Mouse (Mus musculus) retina, postnatal 7 days (tissue): ENCODE results near the gene Slc25a41.

ENCODE experiments used
- DNase-seq: peaks from one replicate; pipeline ENCODE4 v3.0.0-alpha.2; 2012; ENCODE audit warnings: low read depth, low spot score

Slc25a41 gene

GRCm38 (mm10) chr17:56990966-56991365 lies 50.5 kb downstream of the Slc25a41 start:
- no peak for DNase-seq

- DNase-seq = peak; percentile 90
These were observed 51.2 kb downstream of the Slc25a41 start, which contains the start of gene Clpp for GRCm38 (mm10) chr17:56990115-56990746. Clpp (plus strand) TSS chr17:56990305.

GRCm38 (mm10) chr17:56989467-56990114 lies 51.9 kb downstream of the Slc25a41 start:
- DNase-seq = peak; percentile 75

GRCm38 (mm10) chr17:56988921-56989430 lies 52.5 kb downstream of the Slc25a41 start:
- no peak for DNase-seq

- no peak for DNase-seq
These were observed 53.0 kb downstream of the Slc25a41 start for GRCm38 (mm10) chr17:56988441-56988840.

- no peak for DNase-seq
These were observed 55.2 kb downstream of the Slc25a41 start for GRCm38 (mm10) chr17:56986105-56986805.

GRCm38 (mm10) chr17:56985656-56986055 lies 55.8 kb downstream of the Slc25a41 start:
- no peak for DNase-seq

GRCm38 (mm10) chr17:56984886-56985285 lies 56.6 kb downstream of the Slc25a41 start:
- no peak for DNase-seq
